Mouse (Mus musculus): ENCODE results near the gene Trim40. TPM values are rescaled to one million over a fixed set of nuclear protein-coding genes. Genes with fewer than 3 reads are reported as not detected.

Gene Trim40
- polyA plus RNA-seq, 1 experiment: not detected

GRCm38 (mm10) chr17:36856236-36856635 lies 33.7 kb downstream of the Trim40 start:
- TF ChIP-seq POLR2A (IDR thresholded peaks at IDR 0.05; ENCODE audit: borderline replicate concordance, extremely low read depth, insufficient read depth, insufficient read length, poor library complexity, severe bottlenecking) (no peak), CTCF (IDR thresholded peaks at IDR 0.05; ENCODE audit: borderline replicate concordance, extremely low read depth, insufficient read depth, insufficient read length) (no peak)
- DNase-seq (ENCODE audit: low read depth): no peak

- no peak for TF ChIP-seq CTCF (IDR thresholded peaks at IDR 0.05; ENCODE audit: borderline replicate concordance, extremely low read depth, insufficient read depth, insufficient read length)
- TF ChIP-seq POLR2A (IDR thresholded peaks at IDR 0.05; ENCODE audit: borderline replicate concordance, extremely low read depth, insufficient read depth, insufficient read length, poor library complexity, severe bottlenecking): no peak
- DNase-seq (ENCODE audit: low read depth): no peak
Measured at GRCm38 (mm10) chr17:36855484-36855883, 34.4 kb downstream of the Trim40 start.

GRCm38 (mm10) chr17:36851627-36852026 lies 38.3 kb downstream of the Trim40 start:
- DNase-seq (ENCODE audit: low read depth): no peak
- TF ChIP-seq POLR2A (IDR thresholded peaks at IDR 0.05; ENCODE audit: borderline replicate concordance, extremely low read depth, insufficient read depth, insufficient read length, poor library complexity, severe bottlenecking) (no peak), CTCF (IDR thresholded peaks at IDR 0.05; ENCODE audit: borderline replicate concordance, extremely low read depth, insufficient read depth, insufficient read length) (no peak)

- TF ChIP-seq POLR2A (IDR thresholded peaks at IDR 0.05; ENCODE audit: borderline replicate concordance, extremely low read depth, insufficient read depth, insufficient read length, poor library complexity, severe bottlenecking): no peak
- TF ChIP-seq CTCF (IDR thresholded peaks at IDR 0.05; ENCODE audit: borderline replicate concordance, extremely low read depth, insufficient read depth, insufficient read length): no peak
- no peak for DNase-seq (ENCODE audit: low read depth)
Measured at GRCm38 (mm10) chr17:36851200-36851599, 38.7 kb downstream of the Trim40 start.

- DNase-seq (ENCODE audit: low read depth): no peak
- TF ChIP-seq CTCF (IDR thresholded peaks at IDR 0.05; ENCODE audit: borderline replicate concordance, extremely low read depth, insufficient read depth, insufficient read length): no peak
- no peak for TF ChIP-seq POLR2A (IDR thresholded peaks at IDR 0.05; ENCODE audit: borderline replicate concordance, extremely low read depth, insufficient read depth, insufficient read length, poor library complexity, severe bottlenecking)
Measured at GRCm38 (mm10) chr17:36849992-36850391, 39.9 kb downstream of the Trim40 start.

- DNase-seq (ENCODE audit: low read depth): no peak
- TF ChIP-seq CTCF (IDR thresholded peaks at IDR 0.05; ENCODE audit: borderline replicate concordance, extremely low read depth, insufficient read depth, insufficient read length) (no peak), POLR2A (IDR thresholded peaks at IDR 0.05; ENCODE audit: borderline replicate concordance, extremely low read depth, insufficient read depth, insufficient read length, poor library complexity, severe bottlenecking) (no peak)
Measured at GRCm38 (mm10) chr17:36848911-36849310, 41.0 kb downstream of the Trim40 start.

GRCm38 (mm10) chr17:36844725-36845124 lies 45.2 kb downstream of the Trim40 start:
- TF ChIP-seq CTCF (IDR thresholded peaks at IDR 0.05; ENCODE audit: borderline replicate concordance, extremely low read depth, insufficient read depth, insufficient read length) (no peak), POLR2A (IDR thresholded peaks at IDR 0.05; ENCODE audit: borderline replicate concordance, extremely low read depth, insufficient read depth, insufficient read length, poor library complexity, severe bottlenecking) (no peak)

GRCm38 (mm10) chr17:36844286-36844719 lies 45.6 kb downstream of the Trim40 start:
- no peak for DNase-seq (ENCODE audit: low read depth)

More at GRCm38 (mm10) chr17:36844725-36845124, 45.2 kb downstream of the Trim40 start:
- DNase-seq (ENCODE audit: low read depth): no peak

GRCm38 (mm10) chr17:36843696-36844095 lies 46.2 kb downstream of the Trim40 start:
- TF ChIP-seq POLR2A (IDR thresholded peaks at IDR 0.05; ENCODE audit: borderline replicate concordance, extremely low read depth, insufficient read depth, insufficient read length, poor library complexity, severe bottlenecking): no peak
- no peak for TF ChIP-seq CTCF (IDR thresholded peaks at IDR 0.05; ENCODE audit: borderline replicate concordance, extremely low read depth, insufficient read depth, insufficient read length)
- no peak for DNase-seq (ENCODE audit: low read depth)

More at GRCm38 (mm10) chr17:36844286-36844719, 45.6 kb downstream of the Trim40 start:
- TF ChIP-seq POLR2A (IDR thresholded peaks at IDR 0.05; ENCODE audit: borderline replicate concordance, extremely low read depth, insufficient read depth, insufficient read length, poor library complexity, severe bottlenecking) (no peak), CTCF (IDR thresholded peaks at IDR 0.05; ENCODE audit: borderline replicate concordance, extremely low read depth, insufficient read depth, insufficient read length) (no peak)

GRCm38 (mm10) chr17:36840961-36841445 lies 48.9 kb downstream of the Trim40 start:
- TF ChIP-seq POLR2A (IDR thresholded peaks at IDR 0.05; ENCODE audit: borderline replicate concordance, extremely low read depth, insufficient read depth, insufficient read length, poor library complexity, severe bottlenecking): no peak
- no peak for TF ChIP-seq CTCF (IDR thresholded peaks at IDR 0.05; ENCODE audit: borderline replicate concordance, extremely low read depth, insufficient read depth, insufficient read length)
- no peak for DNase-seq (ENCODE audit: low read depth)

- no peak for TF ChIP-seq POLR2A (IDR thresholded peaks at IDR 0.05; ENCODE audit: borderline replicate concordance, extremely low read depth, insufficient read depth, insufficient read length, poor library complexity, severe bottlenecking)
- no peak for TF ChIP-seq CTCF (IDR thresholded peaks at IDR 0.05; ENCODE audit: borderline replicate concordance, extremely low read depth, insufficient read depth, insufficient read length)
- DNase-seq (ENCODE audit: low read depth): no peak
Measured at GRCm38 (mm10) chr17:36839931-36840330, 50.0 kb downstream of the Trim40 start.

- no peak for DNase-seq (ENCODE audit: low read depth)
Measured at GRCm38 (mm10) chr17:36839001-36839400, 50.9 kb downstream of the Trim40 start.

More at GRCm38 (mm10) chr17:36839001-36839400, 50.9 kb downstream of the Trim40 start:
- TF ChIP-seq CTCF (IDR thresholded peaks at IDR 0.05; ENCODE audit: borderline replicate concordance, extremely low read depth, insufficient read depth, insufficient read length) (no peak), POLR2A (IDR thresholded peaks at IDR 0.05; ENCODE audit: borderline replicate concordance, extremely low read depth, insufficient read depth, insufficient read length, poor library complexity, severe bottlenecking) (no peak)
